Mouse (Mus musculus) kidney, adult 2 months (tissue): ENCODE measurements at regions not wholly inside any gene's neighbourhood (a gene's known extent, or its start where the extent isn't known, plus 50 kb on each side); places are given as distances from the start of the nearest gene placed in this dataset.

Experiments
- DNase-seq: peaks from one replicate; pipeline ENCODE4 v3.0.0; 2021
- H3K27ac ChIP-seq: fragments of 200-500 bp; 2 replicates; pipeline ENCODE4 v1.5.1; 2012; ENCODE audit warnings: low read depth, low read length, control low read depth, inconsistent platforms; ENCODE audit not compliant: insufficient read depth
- H3K27me3 ChIP-seq: fragments of 200-500 bp; replicated peaks from 2 replicates; pipeline ENCODE4 v1.6.1; 2012; ENCODE audit warnings: mild to moderate bottlenecking, moderate library complexity, low read length, inconsistent platforms; ENCODE audit not compliant: control insufficient read depth, insufficient read depth
- H3K36me3 ChIP-seq: fragments of 200-500 bp; 2 replicates; pipeline ENCODE4 v1.6.1; 2012; ENCODE audit warnings: mild to moderate bottlenecking, moderate library complexity, low read length, inconsistent platforms; ENCODE audit not compliant: control insufficient read depth, insufficient read depth
- H3K4me1 ChIP-seq: fragments of 200-500 bp; 2 replicates; pipeline ENCODE4 v1.6.1; 2011; ENCODE audit warnings: low read length; ENCODE audit not compliant: control insufficient read depth, insufficient read depth
- H3K4me3 ChIP-seq: fragments of 200-500 bp; 2 replicates; pipeline ENCODE4 v1.5.1; 2011; ENCODE audit warnings: mild to moderate bottlenecking, low read depth, low read length, control low read depth; ENCODE audit not compliant: insufficient read depth
- CTCF ChIP-seq: fragments of 200-500 bp; conservative IDR thresholded peaks from 2 replicates; pipeline ENCODE4 v1.5.1; 2011; ENCODE audit warnings: low read depth, mild to moderate bottlenecking, control low read depth, low read length, moderate library complexity, mixed read lengths; ENCODE audit not compliant: insufficient read depth, insufficient read length
- POLR2A ChIP-seq: fragments of 200-500 bp; IDR thresholded peaks from one replicate; pipeline ENCODE4 v1.6.1; 2011; ENCODE audit warnings: low read depth, low read length, control low read depth
- WGBS: fragments of 180-500 bp; shearing (Covaris S2); methylation state at CpG from one replicate; pipeline ENCODE4 v1.1.7; 2018; 5-methylcytosine and 5-hydroxymethylcytosine counted together

DNA sequence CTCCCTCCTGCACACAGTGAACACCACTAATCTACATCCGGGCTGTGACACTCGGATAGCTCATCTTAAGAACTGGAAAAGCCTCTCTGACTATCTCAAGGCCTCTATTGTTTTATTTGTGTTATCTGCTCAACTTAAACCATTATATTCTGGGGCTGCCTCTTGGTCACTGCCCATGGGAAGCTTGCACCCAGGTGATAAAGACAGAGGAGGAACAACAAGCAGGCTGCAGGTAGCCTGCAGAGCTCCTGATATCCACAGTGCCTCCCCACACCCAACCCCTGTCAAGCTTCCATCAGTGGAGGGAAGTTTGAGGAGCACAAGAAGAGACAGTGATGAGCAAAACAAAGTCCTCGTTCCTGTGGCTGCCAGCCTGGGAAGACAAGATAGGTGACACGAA, 467.0 kb upstream of the Smim15 start:
- WGBS = 83% methylated on average over 4 of the region's 4 CpGs
- Histone ChIP-seq H3K4me3 (no peak overlapping the region), H3K27ac (no peak overlapping the region), H3K36me3 (no peaks in the 10 kb centered on the region), H3K4me1 (no peaks in the 10 kb centered on the region), H3K27me3 (no peaks in the 10 kb centered on the region)
- no peak for DNase-seq
- TF ChIP-seq POLR2A (no peak), CTCF (no peak)

DNA sequence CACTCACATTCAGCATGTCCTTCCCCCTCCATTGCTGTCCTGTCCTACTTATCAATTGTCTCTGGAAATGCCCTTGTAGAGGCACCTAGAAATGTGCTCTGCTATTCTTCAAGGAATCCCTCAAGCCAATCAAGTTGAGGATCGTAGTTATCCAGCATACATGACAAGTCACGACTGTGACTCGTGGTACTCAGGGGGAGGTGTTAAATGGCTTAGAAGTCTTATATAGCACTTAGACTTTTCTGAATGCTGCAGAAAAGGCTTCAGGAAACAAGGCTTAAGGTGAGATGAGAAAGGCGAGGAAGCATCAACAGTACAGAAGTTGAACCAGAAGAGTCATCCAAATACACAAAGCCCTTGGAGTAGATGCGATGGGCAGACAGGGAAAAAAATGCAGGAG, 467.5 kb upstream of the Smim15 start:
- Histone ChIP-seq H3K4me3 (no peak overlapping the region), H3K27me3 (no peaks in the 10 kb centered on the region), H3K36me3 (no peaks in the 10 kb centered on the region), H3K4me1 (no peaks in the 10 kb centered on the region), H3K27ac (no peak overlapping the region)
- 92% methylated on average over 5 of the region's 5 CpGs for WGBS
- no peak for DNase-seq
- TF ChIP-seq POLR2A (no peak), CTCF (no peak)

DNA sequence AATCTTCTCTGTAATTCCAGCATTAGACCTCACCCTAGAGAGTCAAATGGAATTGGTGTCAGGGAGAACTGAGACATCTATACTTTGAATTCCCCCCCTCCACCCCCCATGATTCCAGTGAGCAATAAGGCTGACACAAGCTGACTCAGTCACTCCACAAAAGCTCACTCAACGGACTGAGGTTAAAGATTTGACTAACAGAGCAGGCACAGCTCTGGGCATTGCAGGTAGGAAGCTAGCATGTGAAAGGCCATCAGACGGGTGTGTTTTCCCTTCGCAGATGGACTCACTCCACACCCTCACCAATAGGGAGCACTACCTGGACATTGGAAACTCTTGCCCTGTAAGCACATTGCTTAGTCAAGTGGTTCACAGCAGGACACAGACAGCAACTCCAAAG, 469.2 kb upstream of the Smim15 start:
- H3K4me3 ChIP-seq = no peak overlapping the region
- H3K27me3 ChIP-seq = no peaks in the 10 kb centered on the region
- no peak for DNase-seq
- 81% methylated on average over 3 of the region's 3 CpGs for WGBS
- H3K27ac ChIP-seq = no peak overlapping the region
- TF ChIP-seq CTCF = no peak
- no peak for TF ChIP-seq POLR2A
- no peaks in the 10 kb centered on the region for H3K4me1 ChIP-seq
- no peaks in the 10 kb centered on the region for H3K36me3 ChIP-seq

DNA sequence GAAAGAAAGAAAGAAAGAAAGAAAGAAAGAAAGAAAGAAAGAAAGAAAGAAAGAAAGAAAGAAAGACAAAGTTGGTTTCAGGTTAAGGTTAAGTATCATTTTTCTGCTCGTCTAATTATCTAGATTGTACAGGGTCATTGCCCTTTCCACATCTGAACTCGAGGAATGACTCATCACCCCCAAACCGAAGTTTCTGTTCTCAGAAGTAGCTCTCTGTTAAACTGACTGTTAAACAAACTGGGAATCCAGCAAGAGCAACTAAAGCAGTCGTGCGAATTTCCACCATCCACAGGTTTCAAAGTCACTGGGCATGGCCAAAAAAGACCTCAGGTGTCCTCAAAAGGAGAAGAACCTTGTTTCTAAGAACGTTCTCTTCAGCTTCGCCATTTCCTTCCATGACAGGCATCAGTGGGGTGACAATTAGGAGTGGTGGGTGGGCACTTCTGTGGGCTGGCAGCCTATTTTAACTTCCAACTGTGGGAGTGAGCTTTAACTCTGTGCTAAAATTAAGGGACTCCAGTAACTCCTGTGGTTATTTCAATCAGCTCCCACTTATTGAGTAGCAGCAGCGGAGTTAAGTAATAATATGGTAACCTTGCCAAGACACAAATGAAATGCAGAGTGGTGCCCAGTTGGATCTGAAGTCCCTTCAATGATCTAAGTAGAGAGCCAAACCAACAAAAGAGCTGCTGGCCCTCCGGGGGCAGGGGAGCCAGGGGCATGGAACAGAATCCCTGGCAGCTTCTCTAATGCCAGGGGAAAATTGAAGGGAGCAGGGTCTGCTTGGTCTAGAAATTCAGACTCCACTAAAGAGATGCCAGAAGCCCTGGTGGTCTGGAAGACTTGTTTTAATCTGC, 470.5 kb upstream of the Smim15 start:
- 69% methylated on average over 9 of the region's 9 CpGs for WGBS
- H3K27ac ChIP-seq = no peak overlapping the region
- no peak overlapping the region for H3K4me3 ChIP-seq
- no peaks in the 10 kb centered on the region for H3K36me3 ChIP-seq
- DNase-seq = no peak
- TF ChIP-seq CTCF (no peak), POLR2A (no peak)
- no peaks in the 10 kb centered on the region for H3K4me1 ChIP-seq
- no peaks in the 10 kb centered on the region for H3K27me3 ChIP-seq

DNA sequence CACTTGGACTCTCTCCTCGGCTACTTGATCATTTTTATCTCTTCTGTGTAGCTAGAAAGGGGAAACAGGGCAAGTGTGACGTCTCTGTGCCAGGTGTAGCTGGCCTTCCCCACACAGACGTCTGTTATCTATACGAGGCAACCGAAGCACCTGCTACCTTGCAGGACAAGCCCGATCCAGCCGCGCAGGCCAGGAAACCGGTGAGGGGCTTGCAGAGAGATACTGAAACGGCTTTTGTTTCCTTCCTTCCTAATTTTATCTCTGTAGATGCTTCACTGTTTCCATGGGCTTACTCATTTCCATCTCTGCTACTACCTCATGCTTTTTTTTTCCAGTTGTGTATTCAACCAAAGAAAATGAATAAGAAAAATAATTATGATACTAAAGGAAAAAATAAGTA, 472.7 kb upstream of the Smim15 start:
- Histone ChIP-seq H3K4me1 (no peaks in the 10 kb centered on the region), H3K27me3 (no peaks in the 10 kb centered on the region), H3K36me3 (no peaks in the 10 kb centered on the region), H3K4me3 (no peak overlapping the region), H3K27ac (no peak overlapping the region)
- WGBS = 79% methylated on average over 10 of the region's 10 CpGs
- TF ChIP-seq POLR2A (no peak), CTCF (no peak)
- no peak for DNase-seq

DNA sequence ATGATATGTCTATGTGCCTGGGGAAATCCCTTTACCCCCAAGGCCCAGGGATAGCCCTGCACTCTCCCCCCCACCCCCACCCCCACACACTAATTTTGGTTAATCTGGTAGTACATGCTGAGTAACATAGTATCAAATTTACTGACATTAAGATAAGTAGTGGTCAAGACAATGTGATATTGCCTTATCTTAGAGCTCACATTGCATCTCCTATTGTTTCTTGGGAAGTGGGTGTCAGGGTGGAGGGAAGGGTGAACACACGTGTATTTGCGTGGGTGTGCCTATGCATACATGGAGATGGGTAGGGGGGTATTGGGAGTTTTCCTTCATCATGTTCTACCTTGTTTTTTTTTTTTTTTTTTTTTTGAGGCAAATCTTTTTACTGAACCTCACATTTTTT, 474.8 kb upstream of the Smim15 start:
- no peak for TF ChIP-seq POLR2A
- no peak for TF ChIP-seq CTCF
- no peak overlapping the region for H3K27ac ChIP-seq
- H3K27me3 ChIP-seq = no peaks in the 10 kb centered on the region
- WGBS = 89% methylated on average over 2 of the region's 2 CpGs
- no peaks in the 10 kb centered on the region for H3K4me1 ChIP-seq
- H3K36me3 ChIP-seq = no peaks in the 10 kb centered on the region
- no peak overlapping the region for H3K4me3 ChIP-seq
- no peak for DNase-seq

DNA sequence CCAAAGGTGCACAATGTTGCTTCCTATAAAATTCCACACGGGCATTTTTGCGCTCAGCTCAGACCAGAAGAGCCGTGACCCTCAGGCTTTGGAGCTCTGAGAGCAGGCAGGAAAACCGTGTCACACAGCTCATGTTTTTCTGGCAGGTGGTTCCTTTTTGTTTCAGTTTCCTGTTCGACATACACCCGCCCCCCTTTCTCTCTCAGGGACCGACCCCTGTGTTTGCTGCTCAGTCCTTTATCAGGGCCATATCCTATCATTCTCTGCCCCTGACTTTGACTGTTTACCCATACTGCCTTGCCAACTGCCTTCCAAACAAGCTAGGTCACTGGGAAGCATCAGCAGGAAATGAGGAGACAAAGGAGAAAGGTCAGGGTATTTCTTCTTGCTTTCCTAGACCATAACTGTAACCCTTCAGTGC, 475.5 kb upstream of the Smim15 start:
- Histone ChIP-seq H3K36me3 (no peaks in the 10 kb centered on the region), H3K4me1 (no peaks in the 10 kb centered on the region), H3K27ac (peak overlapping the region; percentile 8; the same call in 1 of the 2 replicates), H3K4me3 (no peak overlapping the region), H3K27me3 (no peaks in the 10 kb centered on the region)
- peak; percentile 41 for DNase-seq
- 41% methylated on average over 7 of the region's 7 CpGs for WGBS
- no peak for TF ChIP-seq POLR2A
- no peak for TF ChIP-seq CTCF
